Mouse (Mus musculus) myocyte (in vitro differentiated cells): Measurements from ENCODE around the gene Gnb4. TPM values are rescaled to one million over a fixed set of nuclear protein-coding genes. Genes with fewer than 3 reads are reported as not detected.

Experiments used
- H3K27me3 ChIP-seq: one replicate; pipeline ENCODE4 v1.6.1; 2011; ENCODE audit not compliant: control insufficient read depth, insufficient read depth, insufficient read length
- H3K36me3 ChIP-seq: one replicate; pipeline ENCODE4 v1.6.1; 2011; ENCODE audit not compliant: control insufficient read depth, insufficient read depth
- H3K4me2 ChIP-seq: one replicate; pipeline ENCODE4 v1.6.1; 2011; ENCODE audit warnings: low read depth, control low read depth
- H3K4me3 ChIP-seq: one replicate; pipeline ENCODE4 v1.5.1; 2011; ENCODE audit warnings: mild to moderate bottlenecking, control low read depth, moderate library complexity
- H3K79me2 ChIP-seq: one replicate; pipeline ENCODE4 v1.6.1; 2011; ENCODE audit not compliant: control insufficient read depth, insufficient read depth
- H3ac ChIP-seq: one replicate; pipeline ENCODE4 v1.6.1; 2011; ENCODE audit not compliant: control insufficient read depth, insufficient read length
- CEBPB ChIP-seq: IDR thresholded peaks from 2 replicates; pipeline ENCODE4 v1.6.1; 2011; ENCODE audit warnings: mild to moderate bottlenecking, moderate library complexity; ENCODE audit not compliant: poor library complexity, insufficient read depth, severe bottlenecking
- E2F4 ChIP-seq: IDR thresholded peaks from one replicate; pipeline ENCODE4 v1.6.1; 2011; ENCODE audit warnings: mild to moderate bottlenecking, control low read depth, moderate library complexity; ENCODE audit not compliant: insufficient read depth
- MAX ChIP-seq: IDR thresholded peaks from one replicate; pipeline ENCODE4 v1.6.1; 2011; ENCODE audit warnings: low read depth, mild to moderate bottlenecking, control low read depth
- MYOD1 ChIP-seq, 3 experiments: IDR thresholded peaks; one replicate each; pipeline ENCODE4 v1.6.1; 2011; ENCODE audit warnings: control low read depth in 2 of 3, low read depth in 2 of 3, mild to moderate bottlenecking in 2 of 3, moderate library complexity in 1 of 3; ENCODE audit not compliant: insufficient read length in 2 of 3, control insufficient read depth in 1 of 3
- MYOG ChIP-seq, 3 experiments: IDR thresholded peaks; one replicate each; pipeline ENCODE4 v1.6.1; 2011; ENCODE audit warnings: control low read depth in 2 of 3, low read depth in 2 of 3, mild to moderate bottlenecking in 2 of 3; ENCODE audit not compliant: insufficient read length in 2 of 3, control insufficient read depth in 1 of 3, insufficient read depth in 1 of 3
- POLR2A ChIP-seq: IDR thresholded peaks from one replicate; pipeline ENCODE4 v1.6.1; 2011; ENCODE audit warnings: low read depth, mild to moderate bottlenecking, control low read depth, moderate library complexity; ENCODE audit not compliant: insufficient read length
- POLR2AphosphoS2 ChIP-seq: IDR thresholded peaks from one replicate; pipeline ENCODE4 v1.6.1; 2011; ENCODE audit warnings: low read depth, control low read depth; ENCODE audit not compliant: insufficient read length
- REST ChIP-seq: IDR thresholded peaks from one replicate; pipeline ENCODE4 v1.6.1; 2011; ENCODE audit warnings: mild to moderate bottlenecking, control low read depth, moderate library complexity; ENCODE audit not compliant: insufficient read depth, insufficient read length
- SRF ChIP-seq: IDR thresholded peaks from one replicate; pipeline ENCODE4 v1.6.1; 2011; ENCODE audit warnings: low read depth; ENCODE audit not compliant: control insufficient read depth, insufficient read length
- TCF12 ChIP-seq: IDR thresholded peaks from one replicate; pipeline ENCODE4 v1.6.1; 2011; ENCODE audit warnings: mild to moderate bottlenecking, control low read depth; ENCODE audit not compliant: poor library complexity, insufficient read depth, severe bottlenecking
- TCF3 ChIP-seq: IDR thresholded peaks from one replicate; pipeline ENCODE4 v1.6.1; 2011; ENCODE audit warnings: low read depth, control low read depth; ENCODE audit not compliant: insufficient read length
- USF1 ChIP-seq: IDR thresholded peaks from one replicate; pipeline ENCODE4 v1.6.1; 2011; ENCODE audit warnings: low read depth, mild to moderate bottlenecking, control low read depth, moderate library complexity
- polyA plus RNA-seq: library from polyadenylated mRNA; unstranded; fragments of >200 nt; fragmentation: generic; extraction: Trizol; gene quantifications from one replicate; pipeline ENCODE4 v1.2.1, GENCODE M21; 2012; ENCODE audit warnings: missing spikeins

Gnb4 gene
- polyA plus RNA-seq, 1 experiment: 13.6 TPM

DNA sequence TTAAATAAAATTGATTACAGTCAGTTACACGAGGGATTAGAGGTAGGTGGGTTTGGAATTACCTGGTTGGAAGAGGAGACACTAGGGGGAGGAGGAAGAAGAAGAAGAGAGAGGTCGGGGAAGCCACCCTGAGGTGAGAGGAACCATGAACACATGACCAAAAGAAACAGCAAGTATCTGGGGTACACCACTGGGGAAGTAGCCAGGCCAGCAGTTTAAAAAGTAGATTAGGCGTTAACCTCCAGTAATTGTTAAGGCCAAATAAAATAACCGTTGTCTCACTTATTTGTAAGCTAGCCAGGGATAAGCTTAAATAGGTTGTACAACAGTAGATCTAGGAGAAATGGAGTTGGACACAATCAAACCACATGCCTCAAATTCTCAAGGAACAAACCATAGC lies 32.9 kb upstream of the Gnb4 start:
- H3K27me3 ChIP-seq: peaks cover 5% of the 10 kb centered on the region
- no peak overlapping the region for H3K4me3 ChIP-seq
- no peak overlapping the region for H3ac ChIP-seq
- H3K4me2 ChIP-seq: no peak overlapping the region
- H3K36me3 ChIP-seq: no peaks in the 10 kb centered on the region
- H3K79me2 ChIP-seq: no peaks in the 10 kb centered on the region
- TF ChIP-seq POLR2AphosphoS2 (no peak), SRF (no peak), REST (no peak), USF1 (no peak), POLR2A (no peak), MAX (no peak), E2F4 (no peak), TCF12 (no peak), MYOG (IDR thresholded peaks at IDR 0.05; ENCODE audit: control insufficient read depth in 1 of 3, insufficient read depth in 1 of 3, insufficient read length in 2 of 3, low read depth in 2 of 3) (no peak), TCF3 (no peak), CEBPB (no peak), MYOD1 (IDR thresholded peaks at IDR 0.05; ENCODE audit: control insufficient read depth in 1 of 3, insufficient read length in 2 of 3, low read depth in 2 of 3) (no peak)

DNA sequence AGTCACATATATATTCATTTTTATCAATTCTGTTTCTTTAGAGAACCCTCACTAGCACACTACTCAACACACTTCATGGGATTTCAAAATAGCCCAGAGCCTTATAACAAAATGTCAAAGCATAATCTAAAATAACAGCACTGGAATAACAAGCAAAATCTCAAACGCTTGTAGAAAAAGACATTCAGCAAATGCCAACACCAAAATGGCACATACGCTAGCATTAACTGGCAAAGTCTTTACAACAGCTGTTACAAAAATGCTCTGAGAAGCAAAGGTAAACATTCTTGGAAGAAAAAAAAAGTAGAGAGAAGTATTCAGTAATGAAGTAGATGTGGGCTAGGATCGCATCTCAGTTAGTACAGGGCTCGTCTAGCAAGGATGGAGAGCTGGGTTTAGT lies 30.5 kb upstream of the Gnb4 start:
- Histone ChIP-seq H3K36me3 (no peaks in the 10 kb centered on the region), H3K4me2 (no peak overlapping the region), H3ac (no peak overlapping the region), H3K27me3 (peaks cover 5% of the 10 kb centered on the region), H3K79me2 (no peaks in the 10 kb centered on the region), H3K4me3 (no peak overlapping the region)
- TF ChIP-seq SRF (no peak), REST (no peak), MYOG (IDR thresholded peaks at IDR 0.05; ENCODE audit: control insufficient read depth in 1 of 3, insufficient read depth in 1 of 3, insufficient read length in 2 of 3, low read depth in 2 of 3) (no peak), POLR2AphosphoS2 (no peak), MAX (no peak), TCF12 (no peak), TCF3 (no peak), POLR2A (no peak), E2F4 (no peak), USF1 (no peak), MYOD1 (IDR thresholded peaks at IDR 0.05; ENCODE audit: control insufficient read depth in 1 of 3, insufficient read length in 2 of 3, low read depth in 2 of 3) (no peak), CEBPB (no peak)

DNA sequence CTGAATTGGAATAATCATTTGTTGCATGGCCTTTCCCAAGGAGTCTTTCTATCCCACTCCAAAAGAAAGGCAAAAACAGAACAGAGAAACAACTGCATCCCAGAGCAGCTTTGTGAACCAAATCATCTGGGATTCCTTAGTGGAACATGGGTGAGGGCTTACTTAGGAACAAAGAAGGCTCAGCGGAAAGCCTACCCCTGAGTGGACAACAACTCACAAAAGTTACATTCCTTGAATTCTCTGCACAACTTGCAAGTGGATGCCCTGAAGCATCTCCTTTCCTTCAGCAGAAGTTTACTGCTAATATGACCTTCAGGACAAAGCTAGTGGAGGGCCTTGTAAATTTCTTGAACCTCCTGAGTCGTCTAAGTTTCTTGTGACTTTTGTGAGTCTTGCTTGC lies 28.4 kb upstream of the Gnb4 start:
- no peak overlapping the region for H3K4me2 ChIP-seq
- H3K27me3 ChIP-seq: peaks cover 5% of the 10 kb centered on the region
- H3K79me2 ChIP-seq: no peaks in the 10 kb centered on the region
- no peak overlapping the region for H3ac ChIP-seq
- no peak overlapping the region for H3K4me3 ChIP-seq
- H3K36me3 ChIP-seq: no peaks in the 10 kb centered on the region
- TF ChIP-seq MAX (no peak), MYOD1 (IDR thresholded peaks at IDR 0.05; ENCODE audit: control insufficient read depth in 1 of 3, insufficient read length in 2 of 3, low read depth in 2 of 3) (no peak), REST (no peak), USF1 (no peak), TCF12 (no peak), POLR2AphosphoS2 (no peak), E2F4 (no peak), MYOG (IDR thresholded peaks at IDR 0.05; ENCODE audit: control insufficient read depth in 1 of 3, insufficient read depth in 1 of 3, insufficient read length in 2 of 3, low read depth in 2 of 3) (no peak), SRF (no peak)

DNA sequence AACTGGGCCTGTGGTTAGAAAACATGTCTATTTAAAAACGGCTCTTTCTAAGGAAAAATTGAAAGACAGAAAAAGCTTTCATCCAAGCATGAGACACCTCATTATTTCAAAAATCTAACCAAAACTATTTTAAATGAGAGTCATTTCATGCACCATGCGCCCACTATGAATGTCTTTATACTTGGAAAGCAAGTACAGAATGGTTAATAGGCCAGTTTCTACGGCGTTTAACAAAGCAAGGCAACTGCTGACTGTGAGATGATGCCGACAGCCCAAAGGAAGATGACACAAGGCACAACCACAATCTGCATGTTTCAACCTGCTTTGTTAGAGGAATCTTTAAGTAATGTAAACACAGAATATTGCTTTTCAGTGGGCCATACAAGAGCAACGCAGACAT lies 25.7 kb upstream of the Gnb4 start:
- no peaks in the 10 kb centered on the region for H3K27me3 ChIP-seq
- H3K4me2 ChIP-seq: no peak overlapping the region
- TF ChIP-seq MYOD1 (IDR thresholded peaks at IDR 0.05; ENCODE audit: control insufficient read depth in 1 of 3, insufficient read length in 2 of 3, low read depth in 2 of 3) (no peak), POLR2AphosphoS2 (no peak), MAX (no peak), TCF12 (no peak), USF1 (no peak), POLR2A (no peak), CEBPB (no peak)
- H3ac ChIP-seq: no peak overlapping the region
- H3K79me2 ChIP-seq: no peaks in the 10 kb centered on the region
- no peak overlapping the region for H3K4me3 ChIP-seq
- no peaks in the 10 kb centered on the region for H3K36me3 ChIP-seq

DNA sequence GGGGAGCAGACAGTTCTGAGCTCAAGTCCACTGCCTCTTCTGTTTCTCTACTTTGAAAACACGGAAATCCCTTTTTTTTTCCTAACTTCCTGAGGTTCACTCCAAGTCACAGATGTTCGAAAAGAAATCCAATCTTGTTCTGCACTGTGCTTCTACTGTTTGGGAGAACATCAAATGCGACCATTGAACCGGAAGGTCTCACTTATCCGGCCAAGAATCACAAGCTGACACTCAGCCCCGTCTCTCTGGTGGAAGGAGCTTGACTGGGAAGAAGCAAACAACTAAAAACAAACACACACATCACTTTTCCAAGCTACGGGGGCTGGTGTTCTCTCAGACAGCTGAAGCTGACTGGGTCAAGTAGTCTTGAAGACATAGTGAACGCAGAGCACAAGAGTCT lies 21.9 kb upstream of the Gnb4 start:
- TF ChIP-seq TCF12 (no peak), TCF3 (no peak), REST (no peak), E2F4 (no peak), MYOG (IDR thresholded peaks at IDR 0.05; ENCODE audit: control insufficient read depth in 1 of 3, insufficient read depth in 1 of 3, insufficient read length in 2 of 3, low read depth in 2 of 3) (no peak), USF1 (no peak)
- Histone ChIP-seq H3ac (no peak overlapping the region), H3K4me2 (no peak overlapping the region)

More for the DNA sequence above, 21.9 kb upstream of the Gnb4 start:
- Histone ChIP-seq H3K36me3 (no peaks in the 10 kb centered on the region), H3K4me3 (no peak overlapping the region), H3K79me2 (no peaks in the 10 kb centered on the region), H3K27me3 (no peaks in the 10 kb centered on the region)
